Mouse (Mus musculus) layer of hippocampus, adult 11-12 months (tissue): ENCODE results near the gene Dock4.
A peak's percentile ranks its signal among the peaks of the same experiment; 100 is the strongest.

ENCODE experiments used
- DNase-seq: peaks from one replicate; pipeline ENCODE4 v3.0.0; 2022; ENCODE audit warnings: low spot score

Gene Dock4

DNA sequence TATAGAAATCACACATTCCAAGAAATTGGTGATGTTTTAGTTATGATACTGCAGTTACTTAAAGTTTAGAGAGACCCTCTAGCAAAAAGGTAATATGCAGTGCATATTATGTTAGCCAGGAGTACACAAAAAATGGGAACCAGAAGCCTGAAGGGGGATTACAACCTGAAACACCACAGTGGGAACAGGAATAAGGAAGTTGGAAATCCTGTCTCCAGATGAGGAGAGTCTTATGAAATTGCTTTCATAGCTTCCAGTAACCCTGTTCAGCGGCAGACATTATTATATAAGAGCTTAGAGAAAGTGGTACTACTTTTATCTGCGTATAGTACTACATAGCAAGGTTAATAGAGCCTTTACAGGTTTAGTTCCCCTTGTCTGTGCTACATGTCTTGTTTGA lies 210.1 kb downstream of the Dock4 start:
- no peak for DNase-seq

GRCm38 (mm10) chr12:40656438-40656837 lies 210.7 kb downstream of the Dock4 start:
- peak; percentile 52 for DNase-seq

DNA sequence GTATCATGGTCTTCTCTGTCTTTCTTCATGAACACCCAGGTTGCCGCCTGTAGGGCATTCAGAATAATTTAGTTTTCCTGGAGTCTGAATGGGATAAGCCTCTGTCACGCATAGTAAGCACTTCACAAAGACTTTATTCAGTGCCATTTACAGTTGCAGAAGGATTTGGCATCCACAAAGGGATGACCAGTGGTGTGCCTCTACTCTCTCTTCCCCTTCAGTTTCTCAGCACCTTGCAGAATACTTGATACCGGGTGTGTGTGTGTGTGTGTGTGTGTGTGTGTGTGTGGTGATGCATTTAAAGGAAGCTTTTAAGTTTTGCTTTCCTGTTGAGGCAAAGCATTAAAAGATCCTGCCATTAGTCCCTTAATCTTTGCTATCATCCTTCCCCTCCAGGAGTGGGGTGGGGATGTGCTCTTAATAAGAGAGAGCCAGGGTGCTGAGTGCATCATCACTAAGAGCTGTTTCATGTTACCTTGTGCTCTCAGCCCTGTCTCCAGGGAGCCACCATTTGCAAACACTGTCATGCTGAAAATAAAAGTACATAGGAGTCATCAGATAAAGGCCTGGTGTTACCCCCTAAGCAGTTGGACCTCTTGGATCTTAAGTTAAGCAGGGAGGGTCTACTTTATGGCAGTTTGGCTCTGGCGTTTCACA lies 211.6 kb downstream of the Dock4 start:
- DNase-seq, result no peak

GRCm38 (mm10) chr12:40659689-40660088 lies 213.9 kb downstream of the Dock4 start:
- no peak for DNase-seq

- DNase-seq, result no peak
Observed at GRCm38 (mm10) chr12:40669460-40669859, 223.7 kb downstream of the Dock4 start.

DNA sequence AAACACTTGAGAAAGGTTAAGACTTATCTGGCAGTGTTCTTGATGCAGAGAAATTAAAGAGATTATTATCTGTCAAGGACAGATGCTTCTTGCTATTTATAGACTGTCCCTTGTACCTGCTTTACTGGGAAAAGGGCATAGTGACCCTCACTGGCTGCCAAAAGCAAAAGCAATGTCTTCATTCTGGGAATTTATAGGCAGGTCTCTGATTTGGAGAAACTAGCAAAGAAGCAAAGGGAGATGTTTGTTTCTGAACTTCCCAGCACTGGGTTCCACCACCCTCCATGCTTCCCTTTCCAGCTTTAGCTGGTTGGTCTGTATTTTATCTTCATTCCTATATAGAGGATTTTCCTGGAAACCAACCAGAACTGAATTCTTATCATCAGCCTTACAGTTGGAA lies 225.0 kb downstream of the Dock4 start:
- no peak for DNase-seq

DNA sequence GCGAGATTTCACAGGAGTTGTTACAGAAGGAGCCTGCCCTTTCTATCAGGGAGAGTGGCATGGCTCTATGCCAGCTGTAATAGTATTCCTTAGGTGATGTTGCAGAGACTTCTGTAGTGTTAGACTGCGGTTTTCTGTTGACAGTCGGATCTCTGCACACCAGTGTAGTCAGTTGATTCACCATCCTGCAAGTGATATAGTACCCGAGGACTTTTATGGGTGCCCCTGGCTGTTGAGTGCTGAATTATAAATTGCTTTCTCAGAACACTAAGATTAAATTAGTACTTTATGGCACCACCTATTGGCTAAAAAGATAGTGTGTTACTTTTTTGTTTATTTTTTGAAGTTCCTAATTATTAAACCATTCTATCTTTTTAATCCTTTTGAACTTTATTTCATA lies 234.0 kb downstream of the Dock4 start:
- DNase-seq, result no peak

DNA sequence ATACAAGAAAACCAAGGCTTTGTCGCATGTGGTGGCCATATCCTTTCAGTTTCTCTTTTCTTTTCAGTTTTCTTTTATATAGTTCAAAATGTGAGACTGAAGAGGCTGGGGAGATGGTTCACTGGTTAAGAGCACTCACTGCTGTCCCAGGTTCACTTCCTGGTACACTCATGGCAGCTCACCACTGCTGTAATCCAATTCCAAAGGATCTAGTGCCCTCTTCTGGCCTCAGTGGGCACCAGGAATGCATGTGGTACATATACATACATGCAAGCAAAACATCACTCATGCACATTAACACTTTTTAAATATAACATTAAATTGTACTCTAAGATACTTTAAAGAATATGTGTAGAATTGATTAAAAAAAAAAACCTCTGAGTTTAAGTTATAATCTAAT lies 234.8 kb downstream of the Dock4 start:
- peak; percentile 36 for DNase-seq

DNA sequence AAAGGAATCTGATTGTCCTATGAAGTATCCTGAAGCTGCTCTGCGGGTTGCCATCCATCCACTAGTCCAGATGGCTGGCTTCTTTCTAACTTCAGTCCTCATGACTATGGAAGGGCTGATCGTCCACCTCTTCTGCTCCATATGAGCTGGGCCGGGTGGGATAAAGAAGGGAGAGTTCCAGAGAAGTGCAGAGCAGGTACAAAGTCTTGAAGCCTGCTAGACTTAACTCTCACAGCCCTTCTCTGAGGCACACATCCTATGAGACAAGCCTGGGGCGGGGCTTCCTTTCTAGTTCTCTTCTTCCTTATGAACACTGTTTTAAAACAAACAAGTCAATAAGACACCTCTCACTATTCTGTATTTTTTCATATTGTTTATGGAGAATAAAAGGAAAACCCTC lies 245.7 kb downstream of the Dock4 start:
- no peak for DNase-seq

GRCm38 (mm10) chr12:40694082-40694721 lies 248.4 kb downstream of the Dock4 start:
- DNase-seq, result no peak

DNA sequence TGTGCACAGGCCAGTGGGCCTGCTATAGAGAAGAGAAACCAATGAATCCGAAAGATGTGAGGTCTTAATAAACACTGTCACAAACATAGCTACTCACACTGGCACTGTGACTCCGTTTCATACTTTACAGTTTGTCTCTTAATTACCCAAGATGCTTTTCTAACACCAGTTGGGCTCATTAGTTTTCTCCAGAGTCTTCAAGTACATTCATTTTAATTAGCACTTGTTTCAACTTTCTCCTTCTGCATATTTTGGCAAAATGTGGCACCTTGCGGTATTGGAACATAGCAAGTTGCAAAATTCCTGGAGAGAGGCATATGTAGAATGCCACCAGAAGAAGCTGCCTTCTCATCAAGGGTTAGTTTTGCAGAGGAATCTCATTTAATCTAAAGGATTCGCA lies 252.6 kb downstream of the Dock4 start:
- DNase-seq, result no peak

DNA sequence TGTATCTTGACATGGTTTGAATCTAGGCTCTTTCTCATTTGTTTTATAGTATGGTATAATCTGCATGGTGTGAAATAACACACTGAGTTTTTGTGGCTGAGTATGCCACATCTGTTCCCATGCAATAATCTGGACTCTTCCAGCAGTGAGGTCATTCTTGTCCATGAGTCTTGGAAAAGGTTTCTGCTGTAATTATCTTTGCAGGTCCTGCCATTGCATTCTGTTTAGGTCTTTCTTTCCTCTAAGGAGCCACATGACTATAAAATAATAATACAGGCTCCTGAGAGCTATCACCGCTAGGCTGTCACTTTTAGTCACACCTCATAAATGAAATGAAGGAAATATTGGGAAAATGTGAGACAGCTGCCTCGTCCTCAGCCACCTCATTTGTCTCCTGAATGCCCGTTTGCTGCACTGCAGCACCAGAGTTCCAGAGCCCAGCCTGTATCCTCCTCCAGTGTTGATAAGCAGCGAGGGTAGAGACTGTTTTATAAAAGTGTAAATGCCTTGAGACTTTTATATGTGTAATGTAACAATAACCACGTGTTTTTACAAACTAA lies 256.6 kb downstream of the Dock4 start:
- DNase-seq, result no peak

DNA sequence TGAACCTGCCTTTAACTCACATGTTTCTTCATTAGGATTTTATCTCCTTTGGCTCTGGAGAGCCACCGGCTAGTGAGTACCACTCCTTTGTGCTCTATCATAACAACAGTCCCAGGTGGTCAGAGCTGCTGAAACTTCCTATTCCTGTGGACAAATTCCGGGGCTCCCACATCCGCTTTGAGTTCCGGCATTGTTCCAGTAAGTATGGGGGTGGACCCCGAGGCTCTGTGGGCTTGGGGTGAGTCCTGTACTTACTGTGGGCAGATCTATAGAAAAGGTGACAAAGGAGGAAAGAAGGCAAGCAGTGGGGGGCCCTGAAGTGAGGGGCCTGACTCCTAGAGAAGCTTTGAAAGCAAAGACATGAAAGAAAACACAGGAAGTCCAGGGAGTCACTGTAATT lies 258.5 kb downstream of the Dock4 start:
- no peak for DNase-seq

- no peak for DNase-seq
Observed at GRCm38 (mm10) chr12:40707108-40707507, 261.4 kb downstream of the Dock4 start.

DNA sequence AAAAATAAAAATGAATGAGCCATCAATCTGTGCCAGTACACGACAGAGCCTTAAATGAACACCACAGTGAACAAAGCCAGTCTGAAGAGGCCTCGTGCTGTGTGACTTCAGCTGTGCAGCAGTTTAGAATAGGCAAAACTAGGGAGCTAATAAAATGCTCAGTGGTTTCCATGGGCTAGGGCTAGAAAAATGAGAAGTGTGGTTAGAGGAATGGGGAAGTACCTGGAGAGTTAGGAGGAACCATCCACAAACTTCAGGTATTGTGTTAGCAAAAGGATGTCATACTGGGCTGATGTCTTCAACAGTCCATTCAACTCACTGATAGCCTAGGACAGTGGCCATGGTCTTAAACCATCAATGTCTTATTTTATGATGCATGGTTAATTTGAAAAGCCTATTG lies 263.3 kb downstream of the Dock4 start:
- DNase-seq, result no peak

GRCm38 (mm10) chr12:40712235-40712634 lies 266.5 kb downstream of the Dock4 start:
- DNase-seq, result no peak

GRCm38 (mm10) chr12:40714288-40714687 lies 268.5 kb downstream of the Dock4 start:
- DNase-seq, result no peak

DNA sequence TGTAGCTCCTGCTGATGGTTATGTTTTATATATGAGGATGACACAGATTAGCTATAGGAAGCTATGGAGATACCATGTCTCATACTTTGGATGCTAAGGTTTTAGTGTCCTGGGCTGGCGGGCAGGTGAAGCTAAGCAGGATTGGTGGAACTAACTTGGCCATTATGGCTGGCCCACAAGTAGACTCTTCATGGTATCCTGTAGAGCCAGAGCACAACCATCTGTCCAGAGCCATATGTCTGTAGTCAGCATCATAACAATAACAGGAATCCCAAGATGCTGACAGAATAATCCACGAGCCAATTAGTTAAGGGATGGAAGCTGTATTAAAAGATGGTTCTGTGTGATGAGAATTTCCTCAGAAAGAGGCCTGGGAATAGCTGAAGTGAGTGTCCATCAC lies 269.4 kb downstream of the Dock4 start:
- no peak for DNase-seq

DNA sequence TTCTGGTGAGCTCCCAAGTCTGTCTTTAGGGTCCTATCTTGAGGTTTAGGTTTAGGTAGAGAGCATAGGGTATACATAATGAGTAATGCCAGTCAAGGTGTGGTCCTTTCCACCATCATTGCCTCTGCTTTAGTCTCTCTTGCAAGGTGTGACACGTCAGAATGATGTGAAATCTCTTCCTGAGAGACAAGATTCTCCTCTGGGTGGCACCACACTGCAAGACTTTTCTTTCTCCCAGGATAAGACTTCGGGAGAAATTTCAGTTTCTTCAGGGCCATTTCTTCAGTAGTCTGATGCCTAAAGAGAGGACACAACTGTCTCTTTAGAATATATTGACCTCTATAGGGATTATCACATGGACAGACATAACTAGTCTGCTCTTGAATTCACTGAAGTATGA lies 282.6 kb downstream of the Dock4 start:
- no peak for DNase-seq

- DNase-seq, result no peak
Observed at GRCm38 (mm10) chr12:40730756-40731155, 285.0 kb downstream of the Dock4 start.

DNA sequence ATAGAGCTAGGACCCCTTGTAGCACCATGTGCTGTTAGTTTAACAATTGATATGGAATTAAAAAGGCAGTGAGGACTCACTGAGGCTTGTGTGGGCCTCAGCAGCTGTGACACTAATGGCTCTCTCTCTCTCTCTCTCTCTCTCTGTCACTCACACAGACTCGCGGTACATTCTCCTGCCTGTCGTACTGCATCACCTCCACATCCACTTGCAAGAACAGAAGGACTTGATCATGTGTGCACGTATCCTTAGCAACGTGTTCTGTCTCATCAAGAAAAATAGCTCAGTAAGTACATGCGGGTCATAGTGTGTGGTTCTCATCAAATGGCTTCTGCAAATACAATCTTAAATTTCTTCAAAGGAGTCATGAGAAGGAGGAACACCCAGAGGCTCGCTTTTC lies 299.7 kb downstream of the Dock4 start:
- DNase-seq, result no peak

GRCm38 (mm10) chr12:40746081-40746480 lies 300.3 kb downstream of the Dock4 start:
- DNase-seq, result no peak

DNA sequence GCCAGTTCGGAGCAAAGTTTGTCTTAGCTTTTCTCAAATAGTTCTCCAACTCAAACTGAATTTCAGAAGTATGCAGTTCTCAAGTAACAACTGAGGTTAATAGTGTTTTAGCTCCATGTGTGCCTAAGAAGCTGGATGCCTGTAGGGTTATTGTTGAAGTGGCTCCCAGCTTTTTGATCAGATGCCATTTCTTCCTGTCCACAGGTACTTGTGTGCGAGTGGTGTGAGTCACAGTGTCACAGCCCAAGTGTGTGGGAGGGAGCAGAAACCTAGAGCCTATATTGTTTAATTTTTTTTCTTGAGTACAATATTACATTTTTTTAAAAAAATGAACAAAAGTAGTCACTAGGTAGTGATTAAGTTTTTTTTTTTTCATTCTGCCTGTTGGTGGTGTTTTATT lies 313.5 kb downstream of the Dock4 start:
- DNase-seq, result no peak

DNA sequence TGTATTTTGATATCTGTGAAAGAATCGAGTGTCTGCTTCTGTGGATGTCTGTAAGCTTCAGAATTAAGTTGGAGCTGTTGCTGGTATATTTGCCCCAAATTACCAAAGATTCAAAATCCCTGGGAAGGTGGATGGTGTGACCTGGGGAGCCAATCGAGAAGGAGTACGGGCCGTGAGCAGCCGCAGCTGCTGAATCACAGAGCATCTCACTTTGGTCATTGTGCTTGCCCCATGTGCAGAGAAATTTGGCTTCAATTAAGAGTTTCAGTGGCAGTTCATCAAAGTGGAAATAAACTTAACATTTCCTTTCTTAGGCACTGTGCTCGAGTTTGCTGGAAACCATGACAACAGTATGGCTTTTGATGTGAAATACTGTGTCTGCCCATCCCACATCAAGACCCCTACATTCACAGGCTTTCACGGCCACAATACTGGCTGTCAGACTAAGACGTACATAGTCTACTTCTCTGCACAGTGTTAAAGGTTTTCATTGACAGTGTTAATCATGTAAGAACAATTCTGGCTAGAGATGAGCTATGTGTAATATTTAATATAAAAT lies 321.6 kb downstream of the Dock4 start:
- no peak for DNase-seq
